Mouse (Mus musculus) CD8-positive naive resting alpha-beta T cell, adult 2 months (primary cell): ENCODE measurements at regions not wholly inside any gene's neighbourhood (a gene's known extent, or its start where the extent isn't known, plus 50 kb on each side); places are given as distances from the start of the nearest gene placed in this dataset.

ENCODE experiments used
- DNase-seq, 2 experiments: peaks; one replicate each; pipeline ENCODE4 v3.0.0; 2022; ENCODE audit warnings: low read depth in 2 of 2, low spot score in 2 of 2

GRCm38 (mm10) chr1:193541281-193541680 lies 171.2 kb upstream of the Camk1g start:
- no peak for DNase-seq

DNA sequence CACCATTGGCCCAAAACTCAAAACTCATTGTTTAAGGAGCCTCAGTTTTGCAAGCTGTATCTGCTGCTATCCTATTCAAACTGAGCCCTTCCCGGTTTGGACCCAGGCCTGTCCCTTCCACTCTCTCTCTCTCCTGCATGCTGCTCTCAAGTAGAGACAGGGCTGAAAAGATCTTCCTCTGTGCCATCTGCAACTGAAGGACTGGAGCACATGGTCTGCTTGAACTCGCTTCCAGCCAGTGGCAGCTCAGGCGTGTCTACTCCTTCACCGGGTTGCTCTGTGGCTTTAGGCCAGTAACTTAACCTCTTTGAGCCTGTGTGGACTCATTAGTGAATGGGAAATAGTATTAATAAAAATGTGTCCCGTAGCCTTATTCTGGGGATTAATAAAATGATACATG lies 170.4 kb upstream of the Camk1g start:
- DNase-seq: no peak

- DNase-seq: no peak
Measured at GRCm38 (mm10) chr1:193539261-193539660, 169.2 kb upstream of the Camk1g start.

DNA sequence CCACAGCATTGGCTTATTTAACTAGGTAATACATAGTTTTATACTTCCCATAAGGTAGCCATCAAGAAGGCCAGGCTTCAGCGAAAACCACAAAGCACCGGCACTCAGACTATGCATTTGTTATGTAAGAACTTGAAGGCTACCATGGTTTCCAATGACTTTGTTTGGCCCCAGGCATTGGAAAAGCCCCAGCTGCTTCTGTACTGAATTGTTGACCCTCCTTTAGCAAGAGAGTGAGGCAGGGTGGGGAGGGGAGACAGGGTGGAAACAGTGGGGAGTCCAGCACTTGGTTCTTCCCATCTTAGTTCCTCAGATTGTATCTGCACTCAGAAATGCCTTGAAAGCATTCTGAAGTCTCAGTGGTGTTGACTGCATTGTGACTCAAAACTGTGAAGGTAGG lies 168.3 kb upstream of the Camk1g start:
- DNase-seq: no peak

- DNase-seq: no peak
Measured at GRCm38 (mm10) chr1:193537616-193538015, 167.5 kb upstream of the Camk1g start.

GRCm38 (mm10) chr1:193536552-193536951 lies 166.5 kb upstream of the Camk1g start:
- DNase-seq: no peak

- no peak for DNase-seq
Measured at GRCm38 (mm10) chr1:193534449-193534848, 164.4 kb upstream of the Camk1g start.

- no peak for DNase-seq
Measured at GRCm38 (mm10) chr1:193526501-193526900, 156.4 kb upstream of the Camk1g start.

GRCm38 (mm10) chr1:193522007-193522406 lies 151.9 kb upstream of the Camk1g start:
- DNase-seq: no peak

- DNase-seq: no peak
Measured at GRCm38 (mm10) chr1:193518840-193519239, 148.7 kb upstream of the Camk1g start.

GRCm38 (mm10) chr1:193517968-193518367 lies 147.9 kb upstream of the Camk1g start:
- DNase-seq: no peak

GRCm38 (mm10) chr1:193517293-193517692 lies 147.2 kb upstream of the Camk1g start:
- DNase-seq: no peak

DNA sequence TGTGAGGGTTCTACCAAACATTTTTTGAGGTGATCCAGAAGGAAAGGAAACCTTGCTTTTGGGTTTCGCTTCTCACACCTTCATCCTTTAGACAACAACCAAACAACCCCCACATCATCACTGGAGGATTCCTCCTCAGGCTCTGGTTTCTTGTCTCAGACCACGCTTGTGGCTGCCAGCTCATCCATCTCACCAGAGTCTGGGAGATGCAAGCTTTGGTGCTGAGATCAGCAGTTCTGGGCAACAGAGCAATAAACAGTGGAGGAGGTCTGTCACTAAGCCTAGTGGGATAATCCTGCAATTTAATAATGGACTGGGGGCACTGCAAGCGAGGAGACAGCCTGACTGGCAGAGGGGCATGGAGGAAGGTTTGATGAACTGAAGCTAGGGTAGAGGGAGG lies 146.3 kb upstream of the Camk1g start:
- DNase-seq: no peak

GRCm38 (mm10) chr1:193513929-193514710 lies 144.0 kb upstream of the Camk1g start:
- DNase-seq: no peak

DNA sequence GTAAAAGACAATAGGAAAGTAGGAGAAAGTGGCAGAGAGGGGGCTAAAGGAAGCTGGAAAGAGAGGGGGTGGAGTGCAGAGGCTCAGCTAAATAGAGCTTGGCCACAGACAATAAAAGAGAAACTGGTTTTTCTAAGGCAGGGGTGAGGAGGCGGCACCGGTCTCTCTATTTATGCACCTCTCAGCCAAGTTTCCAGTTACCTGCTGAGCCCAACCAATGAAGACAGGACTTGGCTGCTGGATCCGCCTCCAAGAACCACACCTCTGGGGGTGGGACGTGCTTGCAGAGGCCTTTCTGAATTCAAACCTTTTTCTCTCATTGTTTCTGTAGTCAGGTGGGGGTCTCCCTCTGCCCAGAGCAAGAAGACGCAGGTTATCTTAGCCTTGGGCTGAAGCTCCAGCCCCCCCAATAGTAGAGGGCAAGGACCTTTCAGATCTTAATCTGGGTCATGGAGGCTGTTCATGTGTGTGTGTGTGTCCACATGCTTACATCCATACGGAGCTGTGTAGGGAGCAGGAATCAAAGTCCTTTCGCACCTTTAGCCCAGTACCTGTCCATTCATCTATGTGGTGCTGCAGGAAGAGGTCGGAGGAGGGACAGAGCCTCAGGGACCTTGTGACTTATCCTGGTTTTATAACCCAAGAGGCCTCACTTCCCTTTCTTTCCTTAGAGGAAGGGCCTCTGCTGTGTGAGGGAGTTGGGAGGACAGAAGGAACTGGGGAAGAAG lies 140.1 kb upstream of the Camk1g start:
- DNase-seq: no peak

DNA sequence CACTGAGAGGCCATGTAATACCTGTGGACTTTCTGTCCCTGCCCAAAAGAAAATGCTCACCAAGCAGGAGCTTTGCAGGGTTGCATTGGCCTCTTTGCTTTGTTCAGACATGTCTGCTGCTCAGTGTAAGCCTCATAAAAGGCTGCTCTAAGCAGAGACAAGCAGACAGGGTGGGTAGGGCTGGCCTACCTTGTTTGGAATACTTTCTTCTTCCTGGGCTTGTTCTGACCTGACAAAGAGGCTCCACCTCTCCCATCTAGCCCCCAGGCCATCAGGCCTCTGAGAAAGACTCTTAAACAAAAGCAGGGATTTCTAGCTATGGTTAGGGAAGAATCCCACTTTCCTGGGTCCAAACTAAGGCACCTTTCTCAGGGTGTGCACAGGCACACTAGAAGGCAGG lies 138.2 kb upstream of the Camk1g start:
- DNase-seq: no peak

- DNase-seq: no peak
Measured at GRCm38 (mm10) chr1:193506991-193507390, 136.9 kb upstream of the Camk1g start.

DNA sequence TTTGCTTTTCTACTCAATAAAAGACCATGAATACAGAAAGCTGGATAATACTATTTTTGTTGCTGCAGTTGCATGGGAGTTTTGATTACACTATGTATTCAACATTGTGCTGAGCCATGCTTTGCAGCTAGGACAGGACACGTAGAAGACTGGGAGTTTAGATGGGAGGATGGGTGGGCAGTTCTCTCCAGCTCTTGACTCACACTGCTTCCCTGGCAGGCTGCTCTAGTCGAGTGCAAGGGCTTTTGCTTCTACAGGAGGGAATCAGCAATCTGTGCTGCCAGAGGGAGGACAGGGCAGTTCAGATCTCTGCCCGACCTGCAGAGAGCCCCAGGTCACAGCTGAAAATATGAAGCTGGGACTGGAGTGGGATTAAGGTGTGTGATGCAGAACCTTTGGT lies 135.3 kb upstream of the Camk1g start:
- no peak for DNase-seq

GRCm38 (mm10) chr1:193504611-193505010 lies 134.5 kb upstream of the Camk1g start:
- DNase-seq: no peak

GRCm38 (mm10) chr1:193503624-193504325 lies 133.7 kb upstream of the Camk1g start:
- peak in 1 of 2 experiments; percentile 8 for DNase-seq

DNA sequence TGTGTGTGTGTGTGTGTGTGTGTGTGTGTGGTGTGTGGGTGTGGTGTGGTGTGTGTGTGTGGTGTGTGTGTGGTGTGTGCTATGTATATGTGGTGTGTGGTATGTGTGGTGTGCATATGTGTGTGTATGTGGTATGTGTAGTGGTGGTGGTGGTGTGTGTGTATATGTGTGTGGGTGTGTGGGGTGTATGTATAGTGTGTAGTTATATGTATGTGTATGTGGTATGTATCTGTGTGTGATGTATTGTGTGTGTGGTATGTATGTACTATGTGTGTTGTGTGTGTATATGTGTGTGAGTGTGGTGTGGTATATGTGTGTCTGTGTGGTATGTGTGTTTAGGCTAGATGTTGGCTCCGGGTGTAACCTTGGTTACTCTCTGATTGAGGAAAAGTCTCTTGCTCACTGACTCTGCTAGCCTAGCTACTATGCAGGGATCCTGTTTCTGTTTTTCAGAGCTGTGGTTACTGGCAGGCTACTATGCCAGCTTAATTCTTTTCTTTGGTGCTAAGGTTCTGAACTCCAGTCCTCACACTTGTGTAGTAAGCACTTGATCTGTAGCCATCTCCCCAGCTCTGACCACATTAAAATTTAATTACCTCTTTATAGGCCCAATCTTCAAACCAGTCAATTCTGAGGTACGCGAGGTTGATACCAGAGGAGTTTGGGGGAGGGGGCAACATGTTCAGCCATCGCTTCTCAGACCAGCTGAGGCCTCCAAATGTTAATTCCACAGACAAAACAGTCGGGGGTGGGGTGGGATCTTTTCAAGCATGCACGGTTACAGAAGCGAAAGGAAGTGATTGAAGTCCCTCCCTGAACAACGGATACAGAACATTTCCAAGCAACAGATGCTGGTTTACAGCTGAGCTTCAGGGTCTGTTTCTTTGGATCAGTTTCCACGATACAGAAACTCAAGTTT lies 126.4 kb upstream of the Camk1g start:
- DNase-seq: no peak
